Mouse (Mus musculus) kidney, adult 2 months (tissue): ENCODE measurements around the gene Ybey.

Experiments
- CTCF ChIP-seq: fragments of 200-500 bp; conservative IDR thresholded peaks from 2 replicates; pipeline ENCODE4 v1.5.1; 2011; ENCODE audit warnings: low read depth, mild to moderate bottlenecking, control low read depth, low read length, moderate library complexity, mixed read lengths; ENCODE audit not compliant: insufficient read depth, insufficient read length
- POLR2A ChIP-seq: fragments of 200-500 bp; IDR thresholded peaks from one replicate; pipeline ENCODE4 v1.6.1; 2011; ENCODE audit warnings: low read depth, low read length, control low read depth

DNA sequence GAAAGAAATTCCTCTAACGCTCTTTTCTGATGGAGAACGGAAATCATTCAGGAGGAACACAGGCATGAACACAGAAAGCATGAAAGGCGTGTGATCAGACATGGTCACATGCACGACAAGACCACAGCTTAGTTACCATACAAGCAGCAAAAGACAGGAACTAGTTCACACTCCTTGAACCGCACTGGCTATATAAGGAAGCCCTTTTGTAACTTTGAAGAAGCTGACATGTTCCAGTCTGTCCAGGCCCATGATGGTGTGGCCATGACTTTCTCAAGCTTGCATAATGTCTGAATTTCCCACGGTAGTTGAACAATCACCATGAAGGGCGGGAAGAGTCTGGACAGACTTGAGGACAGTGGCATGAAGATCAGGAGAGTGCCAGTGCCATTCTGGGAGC is 43.2 kb downstream of the Ybey start:
- no peak for TF ChIP-seq CTCF
- no peak for TF ChIP-seq POLR2A
